Mouse (Mus musculus) erythroblast, embryonic 14.5 days (primary cell): ENCODE results near the gene Hmgb1.

Experiments used
- GATA1 ChIP-seq: IDR thresholded peaks from 2 replicates; pipeline ENCODE4 v1.6.1; 2012; ENCODE audit warnings: low read length, inconsistent platforms, mixed read lengths
- TAL1 ChIP-seq: IDR thresholded peaks from 3 replicates; pipeline ENCODE4 v1.6.1; 2012; ENCODE audit warnings: low read length, inconsistent platforms, mixed read lengths

GRCm38 (mm10) chr5:149203796-149204375 lies 19.6 kb upstream of the Hmgb1 start:
- TF ChIP-seq GATA1 = no peak
- TF ChIP-seq TAL1 = no peak
